Mouse (Mus musculus) spleen, postnatal 10 days (tissue): Measurements from ENCODE around the gene Relt.

Experiments
- DNase-seq, 2 experiments: peaks; one replicate each; pipeline ENCODE4 v3.0.0; 2021 to 2022; ENCODE audit warnings: low spot score in 2 of 2

Relt gene

DNA sequence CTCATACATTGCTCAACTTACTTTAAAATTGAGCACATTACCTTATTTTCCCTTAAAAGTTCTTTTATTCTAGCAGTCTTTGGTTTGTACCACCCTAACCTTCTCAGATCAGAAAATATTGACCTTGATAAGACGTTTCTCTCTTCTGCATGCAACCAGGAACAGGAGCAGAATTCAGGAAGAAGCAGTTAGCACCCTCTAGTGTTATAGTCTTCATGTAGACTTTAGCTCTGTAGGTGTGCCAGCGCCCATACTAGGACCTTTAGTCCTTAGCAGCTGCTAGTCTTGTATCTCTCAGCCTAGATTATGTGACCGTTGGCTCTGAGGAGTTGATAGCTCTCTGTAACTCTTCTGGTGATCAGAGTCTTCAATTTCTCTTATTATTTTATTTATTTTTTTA lies 64.4 kb downstream of the Relt start:
- no peak for DNase-seq
